Mouse (Mus musculus) urinary bladder, postnatal 25 days (tissue): ENCODE results near the gene Acer1.
"Not testable (repeated sequence)": the region's sequence is repeated elsewhere in the genome, so short reads cannot be mapped to it uniquely, and the experiment has no call there.

Experiments
- DNase-seq: peaks from one replicate; pipeline ENCODE4 v3.0.0; 2022; ENCODE audit warnings: low spot score

The Acer1 gene

DNA sequence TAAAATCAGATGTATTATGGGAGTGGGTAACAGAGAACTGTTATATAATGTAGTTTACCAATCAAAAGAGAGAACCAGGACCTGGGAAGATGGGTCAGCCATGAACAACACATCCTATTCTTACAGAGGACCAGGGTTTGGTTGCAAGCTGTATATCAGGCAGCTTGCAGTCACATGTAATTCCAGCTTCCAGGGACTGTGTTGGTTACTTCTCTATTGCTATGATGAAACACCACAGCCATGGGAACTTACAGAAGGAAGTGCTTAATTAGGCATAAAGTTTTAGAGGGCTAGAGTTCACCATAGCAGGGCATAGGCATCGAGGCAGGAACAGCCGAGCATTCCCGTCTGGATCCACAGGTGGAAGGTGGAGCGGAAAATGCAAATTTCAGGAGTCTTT, 43.2 kb downstream of the Acer1 start:
- DNase-seq, result no peak

GRCm38 (mm10) chr17:56936731-56937130, 45.2 kb downstream of the Acer1 start:
- no peak for DNase-seq

- peak; percentile 100 for DNase-seq
These were observed 46.4 kb downstream of the Acer1 start, which contains the start of gene Mllt1 for GRCm38 (mm10) chr17:56935363-56936131. Gene Mllt1, minus strand, starts transcription at chr17:56935415.

DNA sequence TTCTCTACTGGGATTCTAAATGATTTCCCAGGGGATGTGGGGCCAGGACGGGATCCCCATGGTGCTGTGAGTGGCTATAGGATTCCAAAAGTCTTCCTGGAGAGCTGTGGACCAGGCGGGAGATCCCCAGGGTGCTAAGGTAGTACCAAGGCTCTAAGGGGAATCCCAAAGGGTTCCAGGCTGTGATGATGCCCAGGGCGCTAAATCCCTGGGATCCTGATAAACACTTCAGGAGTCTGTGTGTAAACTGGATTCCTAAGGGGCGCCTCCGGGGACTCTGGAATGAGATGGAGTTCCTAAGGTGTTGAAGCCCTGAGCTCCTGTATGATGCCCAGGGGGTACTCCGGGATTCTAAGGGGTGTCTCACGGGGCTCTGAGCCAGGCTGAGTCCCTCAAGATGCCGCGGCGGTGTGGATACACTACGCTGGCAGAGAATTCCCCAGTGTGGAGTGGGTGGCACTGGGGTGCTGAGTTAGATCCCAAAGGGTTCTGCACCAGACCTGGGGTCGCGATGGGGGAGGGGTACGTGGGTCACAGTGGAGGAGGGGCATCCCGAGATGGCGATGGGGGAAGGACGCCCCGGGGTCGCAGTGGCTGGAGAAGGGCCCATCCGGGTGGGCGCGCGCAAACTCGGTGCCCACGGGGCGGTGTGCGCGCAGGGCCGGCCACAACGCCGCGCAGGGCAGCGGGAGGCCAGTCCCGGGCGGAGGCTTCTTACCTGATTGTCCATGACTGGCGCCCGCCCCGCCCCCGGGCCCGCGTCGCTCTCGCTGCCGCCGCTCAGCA, 47.2 kb downstream of the Acer1 start:
- peak; percentile 12 for DNase-seq

- no peak for DNase-seq
These were observed 48.5 kb downstream of the Acer1 start for GRCm38 (mm10) chr17:56933395-56933794.

GRCm38 (mm10) chr17:56930026-56930425, 51.9 kb downstream of the Acer1 start:
- no peak for DNase-seq

DNA sequence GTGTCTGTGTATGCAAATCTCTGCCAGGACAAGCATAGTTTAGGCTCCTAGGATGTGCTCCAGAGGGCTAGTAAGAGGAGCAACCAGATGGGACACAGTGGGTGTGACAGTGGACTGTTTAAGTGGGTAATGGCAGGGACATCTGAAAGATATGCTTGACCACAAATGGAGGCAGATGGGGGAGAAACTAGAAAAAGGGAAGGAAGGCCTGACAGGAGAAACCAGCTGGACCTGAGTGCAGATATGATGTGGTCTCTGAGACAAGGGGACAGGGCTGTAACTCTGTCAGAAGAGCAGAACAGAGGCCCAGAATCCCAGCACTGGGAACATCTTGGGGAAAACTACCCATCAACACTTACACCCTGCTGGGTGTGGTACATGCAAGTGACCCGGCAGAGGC, 52.4 kb downstream of the Acer1 start:
- DNase-seq, result no peak

DNA sequence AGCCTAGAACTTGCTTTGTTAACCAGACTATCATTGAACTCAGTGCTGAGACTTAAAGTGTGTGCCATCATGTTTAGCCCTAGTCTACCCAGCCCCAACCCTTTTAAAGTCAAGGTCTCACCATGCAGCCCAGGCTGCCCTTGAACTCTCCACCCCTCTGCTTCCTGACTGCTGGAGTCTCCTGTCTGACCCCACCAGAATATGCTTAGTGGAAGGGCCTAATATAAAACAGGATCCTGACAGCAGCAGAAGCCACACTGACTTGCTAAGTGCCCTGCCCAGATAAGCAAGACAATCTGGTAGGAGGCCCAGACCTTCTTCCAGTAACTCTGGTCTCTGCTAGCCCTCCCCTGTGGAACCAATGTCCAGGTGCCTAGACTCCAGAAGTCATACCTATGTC, 52.8 kb downstream of the Acer1 start:
- DNase-seq, result no peak

GRCm38 (mm10) chr17:56925998-56926397, 55.9 kb downstream of the Acer1 start:
- DNase-seq, result no peak

GRCm38 (mm10) chr17:56919725-56920124, 62.2 kb downstream of the Acer1 start:
- DNase-seq, result no peak

DNA sequence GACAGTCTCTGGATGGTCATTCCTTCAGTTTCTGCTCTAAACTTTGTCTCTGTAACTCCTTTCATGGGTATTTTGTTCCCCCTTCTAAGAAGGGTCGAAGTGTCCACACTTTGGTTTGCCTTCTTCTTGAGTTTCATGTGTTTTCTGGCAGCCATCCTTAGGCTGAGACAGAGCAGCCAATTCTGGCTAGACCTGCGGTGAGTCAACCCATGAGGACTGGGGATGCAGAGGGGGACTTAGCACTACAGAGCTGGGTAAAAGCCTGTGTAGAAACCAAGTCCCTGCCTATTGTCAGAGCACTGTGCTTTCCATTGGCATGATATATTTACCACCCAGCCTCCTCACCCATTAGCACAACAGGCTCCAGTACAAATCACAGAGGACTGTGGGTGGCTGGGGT, 64.8 kb downstream of the Acer1 start:
- DNase-seq, result no peak

GRCm38 (mm10) chr17:56913444-56913843, 68.5 kb downstream of the Acer1 start:
- DNase-seq, result no peak

DNA sequence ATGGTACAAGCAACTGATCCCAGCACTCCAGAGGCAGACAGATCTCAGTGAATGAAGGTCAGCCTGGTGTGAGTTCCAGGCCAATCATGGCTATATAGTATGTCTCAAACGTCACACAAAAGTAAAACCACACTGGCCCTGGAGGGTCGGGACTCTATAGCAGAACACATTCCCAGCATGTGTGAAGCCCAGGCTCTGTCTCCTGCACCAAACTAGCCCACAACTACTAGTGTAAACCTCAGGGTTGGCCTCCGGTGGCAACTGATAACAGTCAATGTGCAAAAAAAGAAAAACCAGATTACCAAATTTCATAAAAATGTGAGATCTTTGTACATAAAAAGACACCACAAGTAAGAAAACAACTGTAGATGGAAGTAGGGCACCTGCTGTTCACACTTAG, 68.9 kb downstream of the Acer1 start:
- DNase-seq, result no peak

DNA sequence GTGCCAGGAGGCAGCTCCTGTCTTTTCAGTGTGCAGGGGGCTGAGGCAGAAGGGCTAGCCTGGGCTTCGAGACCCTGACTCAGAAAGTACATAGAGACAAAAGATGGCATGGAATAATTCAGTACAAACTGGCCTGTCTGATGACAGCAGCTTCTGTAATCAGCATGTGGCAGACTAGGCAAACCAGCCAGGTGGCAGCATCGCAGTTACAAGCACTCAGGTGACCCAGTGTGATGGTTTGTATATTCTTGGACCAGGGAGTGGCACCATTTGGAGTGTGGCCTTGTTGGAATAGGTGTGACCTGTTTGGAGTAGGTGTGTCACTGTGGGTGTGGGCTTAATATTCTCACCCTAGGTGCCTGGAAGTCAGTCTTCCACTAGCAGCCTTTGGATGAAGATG, 72.2 kb downstream of the Acer1 start:
- not testable (repeated sequence) for DNase-seq

DNA sequence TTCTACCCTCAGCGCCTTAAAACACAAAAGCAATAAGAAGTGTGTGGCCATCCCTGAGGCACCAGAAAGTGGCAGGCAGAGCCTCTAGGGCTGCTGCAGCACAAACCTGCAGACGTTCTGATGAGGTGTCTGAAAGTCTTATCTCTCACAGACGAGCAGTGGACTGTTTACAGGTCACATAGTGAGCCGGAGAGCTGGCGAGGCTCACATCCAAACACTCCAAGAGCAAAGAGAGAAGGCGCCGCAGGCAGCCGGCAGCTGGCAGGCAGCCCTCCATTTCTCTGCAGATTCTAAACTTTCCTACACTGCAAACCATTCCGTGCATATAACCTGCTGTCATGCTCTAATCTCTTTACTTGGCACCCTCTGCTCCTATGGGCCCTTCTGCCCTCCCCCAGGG, 74.0 kb downstream of the Acer1 start:
- no peak for DNase-seq

GRCm38 (mm10) chr17:56907096-56907495, 74.8 kb downstream of the Acer1 start:
- peak; percentile 76 for DNase-seq

DNA sequence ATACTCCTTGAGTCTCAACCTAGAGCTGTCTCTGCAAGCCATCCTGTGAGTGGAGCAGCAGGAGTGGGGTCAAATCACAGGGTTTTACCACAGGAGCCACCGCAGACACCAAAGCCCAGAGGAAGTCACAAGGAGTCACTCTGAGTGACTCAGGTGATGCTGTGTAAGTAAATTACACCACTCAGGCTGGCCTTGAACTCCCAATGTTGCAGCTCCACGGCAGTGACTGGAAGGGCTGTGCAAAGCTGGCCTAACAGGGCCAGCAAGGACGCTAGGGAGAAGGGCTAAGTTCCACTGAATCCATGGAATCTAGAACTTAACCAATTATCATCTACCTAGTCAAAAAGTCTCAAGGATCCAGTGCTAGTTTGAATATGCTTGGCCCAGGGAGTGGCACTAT, 75.8 kb downstream of the Acer1 start:
- DNase-seq, result no peak
